Mouse (Mus musculus) neural tube, embryonic 11.5 days (tissue): ENCODE measurements at regions not wholly inside any gene's neighbourhood (a gene's known extent, or its start where the extent isn't known, plus 50 kb on each side); places are given as distances from the start of the nearest gene placed in this dataset.

Experiments used
- ATAC-seq: fragments of 200-750 bp; cut with Nextera tagmentation; 2 replicates; pipeline ENCODE4 v1.8.0; 2017; ENCODE audit warnings: moderate number of reproducible peaks, mild to moderate bottlenecking, moderate TSS enrichment, moderate library complexity; ENCODE audit not compliant: insufficient read depth, low FRiP score, low TSS enrichment
- DNase-seq: peaks from one replicate; pipeline ENCODE4 v3.0.0-alpha.2; 2015; ENCODE audit warnings: low spot score
- H3K27ac ChIP-seq: fragments of 300-500 bp; sonication (generic); 2 replicates; pipeline ENCODE4 v1.5.1; 2014; ENCODE audit warnings: low read depth, mild to moderate bottlenecking, low read length
- H3K27me3 ChIP-seq: fragments of 300-500 bp; sonication (generic); 2 replicates; pipeline ENCODE4 v1.6.1; 2014; ENCODE audit warnings: mild to moderate bottlenecking, low read length, mixed read lengths; ENCODE audit not compliant: control insufficient read depth, insufficient read depth
- H3K36me3 ChIP-seq: fragments of 300-500 bp; sonication (generic); 2 replicates; pipeline ENCODE4 v1.6.1; 2014; ENCODE audit warnings: mild to moderate bottlenecking, low read length, moderate library complexity, mixed read lengths; ENCODE audit not compliant: control insufficient read depth, insufficient read depth
- H3K4me1 ChIP-seq: fragments of 300-500 bp; sonication (generic); 2 replicates; pipeline ENCODE4 v1.6.1; 2014; ENCODE audit warnings: low read length, mixed read lengths; ENCODE audit not compliant: control insufficient read depth, insufficient read depth
- H3K4me2 ChIP-seq: fragments of 300-500 bp; sonication (generic); 2 replicates; pipeline ENCODE4 v1.6.1; 2014; ENCODE audit warnings: low read depth, mild to moderate bottlenecking, moderate library complexity
- H3K4me3 ChIP-seq: fragments of 300-500 bp; sonication (generic); 2 replicates; pipeline ENCODE4 v1.5.1; 2014; ENCODE audit warnings: low read depth, low read length
- H3K9ac ChIP-seq: fragments of 300-500 bp; sonication (generic); 2 replicates; pipeline ENCODE4 v1.6.1; 2014; ENCODE audit warnings: mild to moderate bottlenecking, low read length
- H3K9me3 ChIP-seq: fragments of 300-500 bp; sonication (generic); 2 replicates; pipeline ENCODE4 v1.6.1; 2016; ENCODE audit warnings: low read length; ENCODE audit not compliant: control insufficient read depth
- WGBS: fragments of 180-500 bp; shearing (Covaris S2); extraction: QIAGEN DNeasy Blood & Tissue Kit; methylation state at CpG from one replicate; pipeline ENCODE4 v1.1.7; 2014; 5-methylcytosine and 5-hydroxymethylcytosine counted together

DNA sequence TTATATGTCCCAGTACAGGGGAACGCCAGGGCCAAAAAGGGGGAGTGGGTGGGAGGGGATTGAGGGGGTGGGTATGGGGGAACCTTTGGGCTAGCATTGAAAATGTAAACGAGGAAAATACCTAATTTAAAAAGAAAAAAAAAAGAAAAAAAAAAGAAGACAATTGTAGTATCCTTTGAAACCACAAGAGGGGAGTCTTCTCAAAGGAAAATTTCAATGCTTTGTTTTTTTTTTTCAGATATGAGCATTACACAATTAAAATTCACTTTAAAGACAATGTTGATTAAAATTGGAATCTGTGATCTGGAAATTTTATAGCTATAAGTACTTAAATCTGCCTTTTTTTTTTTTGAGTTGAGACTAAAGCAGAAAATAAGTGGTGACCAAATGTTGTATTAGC lies 255.8 kb upstream of the Tecrl start:
- Histone ChIP-seq H3K9ac (no peak overlapping the region), H3K4me3 (no peak overlapping the region), H3K4me2 (no peak overlapping the region), H3K4me1 (no peaks in the 10 kb centered on the region), H3K9me3 (no peaks in the 10 kb centered on the region), H3K36me3 (no peaks in the 10 kb centered on the region), H3K27me3 (no peaks in the 10 kb centered on the region), H3K27ac (no peak overlapping the region)
- DNase-seq = no peak
- WGBS = 55% methylated on average over 2 of the region's 2 CpGs
- ATAC-seq = no peak

DNA sequence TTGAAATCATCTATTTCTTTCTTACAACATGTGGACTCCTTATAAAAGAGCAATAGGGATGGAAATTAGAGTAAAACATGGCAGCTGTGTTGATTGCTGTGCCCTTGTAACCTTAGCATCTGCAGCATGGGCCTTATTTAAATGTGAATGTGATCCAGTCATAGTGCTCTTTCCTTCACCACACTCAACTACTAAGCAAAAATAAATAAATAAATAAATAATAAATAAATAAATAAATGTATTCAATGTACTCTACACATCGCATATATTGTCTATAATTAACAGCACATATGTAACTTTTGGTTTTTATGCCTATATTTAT lies 238.3 kb upstream of the Tecrl start:
- DNase-seq (no peak), ATAC-seq (0 out of 2 replicates have a peak, but pooled peaks have one; percentile 38)
- H3K4me2 ChIP-seq = no peak overlapping the region
- 83% methylated on average over 1 of the region's 1 CpGs for WGBS
- H3K4me3 ChIP-seq = no peak overlapping the region
- no peaks in the 10 kb centered on the region for H3K9me3 ChIP-seq
- H3K9ac ChIP-seq = no peak overlapping the region
- H3K4me1 ChIP-seq = no peaks in the 10 kb centered on the region
- H3K27ac ChIP-seq = no peak overlapping the region
- H3K36me3 ChIP-seq = no peaks in the 10 kb centered on the region
- no peaks in the 10 kb centered on the region for H3K27me3 ChIP-seq

DNA sequence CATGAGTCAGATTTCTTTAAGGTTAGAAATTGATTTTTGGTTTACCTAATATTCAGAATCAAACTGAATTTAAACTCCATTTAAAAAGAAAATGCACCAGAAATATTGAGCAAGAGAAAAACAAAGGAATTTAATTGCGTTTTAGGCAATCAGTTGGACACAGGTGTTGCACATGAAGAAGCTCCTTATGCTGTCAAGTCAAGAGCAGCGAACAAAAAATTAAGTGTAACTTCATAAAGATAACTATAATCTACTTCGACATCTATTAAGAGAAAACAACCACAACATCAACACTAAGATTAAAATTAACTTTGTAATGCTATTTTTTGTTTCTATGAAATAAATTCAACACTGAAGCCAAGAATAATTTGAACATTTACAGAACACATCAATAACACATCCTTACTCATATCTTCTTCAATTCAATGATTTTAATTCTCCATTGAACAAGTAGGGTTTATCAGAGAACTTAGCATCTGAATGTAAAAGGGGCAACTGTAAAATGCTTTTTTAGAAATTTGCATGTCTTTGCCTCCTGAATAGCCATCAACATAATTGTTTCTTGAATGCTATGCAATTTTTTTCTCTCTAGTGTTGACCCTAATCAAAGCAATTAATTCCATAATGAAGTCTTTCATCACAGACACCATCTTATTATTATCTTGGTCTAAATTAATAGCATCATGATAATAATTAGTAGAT lies 237.7 kb upstream of the Tecrl start:
- Histone ChIP-seq H3K27me3 (no peaks in the 10 kb centered on the region), H3K9ac (no peak overlapping the region), H3K27ac (no peak overlapping the region), H3K4me3 (no peak overlapping the region), H3K4me1 (no peaks in the 10 kb centered on the region), H3K4me2 (no peak overlapping the region), H3K9me3 (no peaks in the 10 kb centered on the region), H3K36me3 (no peaks in the 10 kb centered on the region)
- ATAC-seq = no peak
- no peak for DNase-seq
- WGBS = 85% methylated on average over 3 of the region's 3 CpGs
